Mouse (Mus musculus): ENCODE data around the gene Focad.

DNA sequence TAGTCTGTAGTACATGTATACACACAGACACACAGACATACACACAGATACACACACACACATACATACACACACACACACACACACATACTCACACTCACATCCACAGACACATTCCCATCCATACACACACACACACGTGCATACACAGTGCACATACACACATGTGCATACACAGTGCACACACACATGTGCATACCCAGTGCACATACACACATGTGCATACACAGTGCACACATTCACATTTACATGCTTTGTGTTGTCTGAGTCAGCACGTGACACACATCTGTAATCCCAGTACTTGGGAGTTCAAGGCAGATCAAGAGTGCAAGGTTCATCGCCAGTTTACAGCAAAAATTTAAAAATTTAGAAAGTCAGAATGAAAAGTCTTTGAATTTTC lies 12.5 kb upstream of the Focad start:
- no peak for TF ChIP-seq CTCF (IDR thresholded peaks at IDR 0.05; ENCODE audit: extremely low read depth, insufficient read depth, low read length)
- no peak for TF ChIP-seq POLR2A (IDR thresholded peaks at IDR 0.05; ENCODE audit: extremely low read depth, insufficient read depth, low read length)
